ENCODE assay signal across 19 mouse cellular contexts in the genomic region with DNA sequence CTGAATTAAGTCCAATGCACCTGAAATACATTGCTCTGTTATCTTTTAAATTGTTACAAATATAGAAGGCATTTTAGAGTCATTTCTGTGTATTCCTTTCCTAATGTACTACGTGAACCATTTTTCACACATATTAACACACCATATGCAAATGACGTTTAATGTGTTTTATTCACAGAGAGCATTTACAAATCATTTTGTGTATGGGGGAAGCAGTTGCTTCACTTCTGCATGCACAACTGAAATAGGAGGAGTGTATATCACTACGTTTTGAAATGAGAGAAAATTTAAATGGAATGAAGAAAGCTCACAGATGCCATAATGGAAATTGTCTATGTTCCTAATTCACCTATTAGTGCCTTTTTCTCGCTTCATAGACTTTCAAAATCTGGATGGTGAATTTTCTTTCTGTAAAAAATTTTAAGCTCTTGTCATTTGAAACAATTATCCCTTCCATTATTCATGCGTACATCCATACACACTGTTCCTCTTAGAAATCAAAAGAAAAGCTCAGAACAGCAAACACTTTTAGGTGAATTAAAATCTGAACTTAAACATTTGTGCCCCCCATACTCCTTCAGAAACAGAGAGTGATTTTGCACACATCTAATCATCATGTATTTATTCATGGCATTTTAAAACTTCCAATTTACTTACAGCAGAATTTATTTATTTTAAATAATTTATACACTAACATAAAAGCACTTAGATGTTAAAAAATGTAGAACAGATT.
A peak's percentile ranks its signal among the peaks of the same experiment; 100 is the strongest.
DNase-seq lines count a peak whose midpoint lies in the region; ATAC-seq and TF ChIP-seq lines count a peak whose summit lies in the region.
"Had no signal": no experiment of that assay in that cellular context is flagged by ENCODE, and none has a peak within 500 bp of the region (broad histone marks: within the 10 kb centered on the region; RNA-seq: fewer than 3 reads in every experiment).

No protein-coding gene starts in this region.

- no peaks in the 10 kb centered on the region for H3K4me1 ChIP-seq in neural tube, embryonic 12.5 days
- H3K4me1 ChIP-seq in forebrain, postnatal 0 days (ENCODE audit: insufficient read depth) = no peaks in the 10 kb centered on the region; the same call in 1 of the 2 replicates
- H3K4me1 ChIP-seq in midbrain, embryonic 14.5 days (ENCODE audit: control insufficient read depth, insufficient read depth, low read length) = peaks cover 7% of the 10 kb centered on the region
- no peaks in the 10 kb centered on the region for H3K4me1 ChIP-seq in liver, embryonic 11.5 days (replicated peaks; ENCODE audit: control insufficient read depth, insufficient read depth, low read length)
- H3K4me1 ChIP-seq: liver, embryonic 12.5 days; megakaryocyte, embryonic 14.5 days had no signal

- H3K4me3 ChIP-seq in neural tube, embryonic 12.5 days = no peak overlapping the region
- H3K4me3 ChIP-seq in forebrain, postnatal 0 days (ENCODE audit: low read depth, low read length) = no peak overlapping the region
- no peak overlapping the region for H3K4me3 ChIP-seq in midbrain, embryonic 14.5 days (replicated peaks; ENCODE audit: low read depth, low read length)
- H3K4me3 ChIP-seq in liver, embryonic 11.5 days (ENCODE audit: low read depth, low read length) = no peak overlapping the region
- H3K4me3 ChIP-seq: gastrocnemius, adult 2 months; liver, embryonic 12.5 days; megakaryocyte, embryonic 14.5 days; myocyte had no signal

- no peak for TF ChIP-seq CTCF in forebrain, postnatal 0 days (IDR thresholded peaks at IDR 0.05; ENCODE audit: low read depth)

- no peak overlapping the region for H3K27ac ChIP-seq in neural tube, embryonic 12.5 days
- H3K27ac ChIP-seq in forebrain, postnatal 0 days (ENCODE audit: low read depth, low read length) = peak overlapping the region; percentile 57; the same call in 1 of the 2 replicates
- peak overlapping the region; percentile 73 for H3K27ac ChIP-seq in midbrain, embryonic 14.5 days (replicated peaks; ENCODE audit: low read depth, low read length)
- no peak overlapping the region for H3K27ac ChIP-seq in liver, embryonic 11.5 days (ENCODE audit: low read depth, low read length)
- H3K27ac ChIP-seq: gastrocnemius, adult 2 months; liver, embryonic 12.5 days had no signal

- no peaks in the 10 kb centered on the region for H3K9me3 ChIP-seq in neural tube, embryonic 12.5 days
- H3K9me3 ChIP-seq in forebrain, postnatal 0 days (ENCODE audit: low read length) = no peaks in the 10 kb centered on the region
- no peaks in the 10 kb centered on the region for H3K9me3 ChIP-seq in midbrain, embryonic 14.5 days (ENCODE audit: control insufficient read depth, low read length)
- no peaks in the 10 kb centered on the region for H3K9me3 ChIP-seq in liver, embryonic 11.5 days (ENCODE audit: control insufficient read depth, low read length)
- H3K9me3 ChIP-seq: liver, embryonic 12.5 days; megakaryocyte, embryonic 14.5 days had no signal

- no peak overlapping the region for H3K4me2 ChIP-seq in neural tube, embryonic 12.5 days (replicated peaks)
- 0 out of 2 replicates have a peak overlapping the region, but pooled peaks have one; percentile 17 for H3K4me2 ChIP-seq in forebrain, postnatal 0 days (ENCODE audit: low read depth)
- H3K4me2 ChIP-seq in midbrain, embryonic 14.5 days (ENCODE audit: low read length) = peak overlapping the region; percentile 23; the same call in 1 of the 2 replicates
- no peak overlapping the region for H3K4me2 ChIP-seq in liver, embryonic 11.5 days
- H3K4me2 ChIP-seq: heart, embryonic 11.5 days; liver, embryonic 12.5 days had no signal

- DNase-seq in neural tube, embryonic 10.5 days (ENCODE audit: extremely low spot score, low spot score) = no peak
- peak; percentile 35 for DNase-seq in forebrain, postnatal 0 days
- DNase-seq in midbrain, embryonic 14.5 days = peak; percentile 39
- no peak for DNase-seq in liver, embryonic 11.5 days (ENCODE audit: low spot score)
- no peak for DNase-seq in urinary bladder, adult 2 months (ENCODE audit: low spot score)
- no peak for DNase-seq in heart, postnatal 10 days
- DNase-seq: adrenal gland, adult 2 months; cerebellum, adult 11 months; gastrocnemius, adult 2 months; heart, postnatal 14 days; kidney, adult 2 months; kidney, postnatal 10 days; lung, adult 2 months had no signal

- no peaks in the 10 kb centered on the region for H3K27me3 ChIP-seq in neural tube, embryonic 12.5 days (replicated peaks)
- H3K27me3 ChIP-seq in forebrain, postnatal 0 days (ENCODE audit: insufficient read depth, low read length) = no peaks in the 10 kb centered on the region
- H3K27me3 ChIP-seq in midbrain, embryonic 14.5 days (ENCODE audit: control insufficient read depth, insufficient read depth, low read length) = no peaks in the 10 kb centered on the region
- H3K27me3 ChIP-seq in liver, embryonic 11.5 days (replicated peaks; ENCODE audit: control insufficient read depth, insufficient read depth, low read length) = no peaks in the 10 kb centered on the region
- H3K27me3 ChIP-seq: liver, embryonic 12.5 days; megakaryocyte, embryonic 14.5 days had no signal

- no peaks in the 10 kb centered on the region for H3K36me3 ChIP-seq in neural tube, embryonic 12.5 days
- no peaks in the 10 kb centered on the region for H3K36me3 ChIP-seq in forebrain, postnatal 0 days (ENCODE audit: insufficient read depth)
- H3K36me3 ChIP-seq in midbrain, embryonic 14.5 days (ENCODE audit: control insufficient read depth, insufficient read depth, low read length) = no peaks in the 10 kb centered on the region
- H3K36me3 ChIP-seq in liver, embryonic 11.5 days (ENCODE audit: control insufficient read depth, insufficient read depth, low read length) = no peaks in the 10 kb centered on the region
- H3K36me3 ChIP-seq: liver, embryonic 12.5 days had no signal

- H3K9ac ChIP-seq in neural tube, embryonic 12.5 days = no peak overlapping the region
- no peak overlapping the region for H3K9ac ChIP-seq in forebrain, postnatal 0 days
- no peak overlapping the region for H3K9ac ChIP-seq in midbrain, embryonic 14.5 days (replicated peaks; ENCODE audit: low read length)
- no peak overlapping the region for H3K9ac ChIP-seq in liver, embryonic 11.5 days (ENCODE audit: low read depth, low read length)
- H3K9ac ChIP-seq: liver, embryonic 12.5 days had no signal

- intact Hi-C loops in heart, postnatal 10 days (cut with DNase I) = no loop called here

- ATAC-seq in neural tube, embryonic 12.5 days (ENCODE audit: low FRiP score, low read depth) = peak; percentile 59
- peak; percentile 14; the same call in 1 of the 2 replicates for ATAC-seq in forebrain, postnatal 0 days
- ATAC-seq in midbrain, embryonic 14.5 days (ENCODE audit: low FRiP score, low TSS enrichment) = no peak
- no peak for ATAC-seq in liver, embryonic 11.5 days (replicated peaks; ENCODE audit: low FRiP score)
- ATAC-seq: inflammation-experienced regulatory T-cells, adult 6 months; liver, embryonic 12.5 days had no signal

- 65% methylated on average over 5 of the region's 5 CpGs for WGBS in neural tube, embryonic 12.5 days
- 14% methylated on average over 5 of the region's 5 CpGs for WGBS in forebrain, postnatal 0 days
- WGBS in midbrain, embryonic 14.5 days = 33% methylated on average over 5 of the region's 5 CpGs
- 67% methylated on average over 5 of the region's 5 CpGs for WGBS in liver, embryonic 11.5 days

Comparison
In these comparisons a context has a peak if more than half of its experiments do, and no peak if none do; other contexts are left out.
1. ATAC-seq: peak in neural tube, embryonic 12.5 days (single experiment) and forebrain, postnatal 0 days (single experiment); none in midbrain, embryonic 14.5 days (single experiment) and liver, embryonic 11.5 days (single experiment).
2. H3K27ac ChIP-seq: peak in forebrain, postnatal 0 days (single experiment) and midbrain, embryonic 14.5 days (single experiment); none in neural tube, embryonic 12.5 days (single experiment) and liver, embryonic 11.5 days (single experiment).
3. H3K4me2 ChIP-seq: peak in forebrain, postnatal 0 days (single experiment) and midbrain, embryonic 14.5 days (single experiment); none in neural tube, embryonic 12.5 days (single experiment) and liver, embryonic 11.5 days (single experiment).
4. DNase-seq: peak in forebrain, postnatal 0 days (single experiment) and midbrain, embryonic 14.5 days (single experiment); none in neural tube, embryonic 10.5 days (single experiment), liver, embryonic 11.5 days (single experiment), urinary bladder, adult 2 months (single experiment) and heart, postnatal 10 days (0 of 2).